Mouse (Mus musculus): Measurements from ENCODE around the gene Cdca7.
A peak's percentile ranks its signal among the peaks of the same experiment; 100 is the strongest.

Cdca7 gene

GRCm38 (mm10) chr2:72493039-72493438 is 17.1 kb downstream of the Cdca7 start:
- no peak for DNase-seq

DNA sequence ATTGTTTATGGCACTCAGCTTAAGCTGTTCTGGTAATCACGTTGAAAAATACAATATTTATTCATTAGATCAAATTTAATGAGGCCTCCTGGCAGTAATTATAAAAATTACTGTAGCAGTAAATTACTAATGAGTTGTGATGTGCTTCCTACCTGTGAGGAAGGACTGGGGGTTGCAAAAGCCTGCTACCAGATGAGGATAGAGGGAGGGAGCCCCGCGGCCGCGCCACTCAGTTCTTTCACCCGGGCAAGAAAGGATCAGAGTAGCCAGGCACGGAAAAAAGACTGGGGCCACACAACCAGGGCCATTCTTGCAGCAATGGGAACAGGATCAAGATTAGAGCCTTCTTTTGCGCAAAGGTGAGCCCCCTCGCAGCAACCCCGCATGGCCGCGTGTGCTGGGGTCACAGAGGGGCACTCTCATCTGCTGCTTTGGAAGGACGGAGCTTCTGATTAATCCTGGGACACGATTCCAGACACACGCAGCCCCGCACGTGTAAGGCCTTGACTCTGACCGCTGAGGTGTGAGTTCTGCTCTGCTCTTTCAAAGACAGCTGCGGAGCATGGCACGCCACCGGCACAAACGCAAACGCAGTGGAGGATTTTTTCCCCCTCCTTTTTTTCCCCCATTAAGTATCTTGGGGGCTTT is 23.2 kb downstream of the Cdca7 start:
- no peak for DNase-seq

DNA sequence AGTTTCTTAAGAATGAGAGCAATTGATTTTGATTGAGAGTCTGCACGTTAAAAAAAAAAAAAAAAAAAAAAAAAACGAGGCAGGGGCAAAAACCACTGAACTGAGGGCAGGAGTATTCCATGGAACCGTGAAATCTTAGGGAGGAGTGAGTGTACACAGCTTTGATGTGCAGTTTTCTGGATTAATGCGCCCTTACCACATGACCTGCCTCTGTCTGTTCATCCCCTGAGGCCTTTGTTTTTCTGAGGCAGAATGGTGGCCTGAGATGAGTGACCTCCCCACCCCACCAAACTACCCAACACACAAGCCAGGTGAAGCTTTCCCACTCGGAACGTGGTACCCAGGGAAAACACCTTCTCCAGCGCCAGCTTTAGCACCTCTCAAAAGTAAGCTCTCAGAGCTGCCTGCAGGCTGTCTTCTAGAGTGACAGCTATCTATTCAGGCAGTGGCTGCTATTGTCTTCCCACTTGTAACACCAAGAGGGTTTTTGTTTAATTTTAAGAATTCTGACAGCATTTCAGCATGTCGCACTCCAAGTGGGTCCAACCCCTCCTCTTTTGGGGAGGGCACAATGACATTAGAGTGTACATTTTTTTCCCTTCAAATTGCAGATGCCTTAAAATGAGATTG is 23.9 kb downstream of the Cdca7 start:
- DNase-seq = no peak

DNA sequence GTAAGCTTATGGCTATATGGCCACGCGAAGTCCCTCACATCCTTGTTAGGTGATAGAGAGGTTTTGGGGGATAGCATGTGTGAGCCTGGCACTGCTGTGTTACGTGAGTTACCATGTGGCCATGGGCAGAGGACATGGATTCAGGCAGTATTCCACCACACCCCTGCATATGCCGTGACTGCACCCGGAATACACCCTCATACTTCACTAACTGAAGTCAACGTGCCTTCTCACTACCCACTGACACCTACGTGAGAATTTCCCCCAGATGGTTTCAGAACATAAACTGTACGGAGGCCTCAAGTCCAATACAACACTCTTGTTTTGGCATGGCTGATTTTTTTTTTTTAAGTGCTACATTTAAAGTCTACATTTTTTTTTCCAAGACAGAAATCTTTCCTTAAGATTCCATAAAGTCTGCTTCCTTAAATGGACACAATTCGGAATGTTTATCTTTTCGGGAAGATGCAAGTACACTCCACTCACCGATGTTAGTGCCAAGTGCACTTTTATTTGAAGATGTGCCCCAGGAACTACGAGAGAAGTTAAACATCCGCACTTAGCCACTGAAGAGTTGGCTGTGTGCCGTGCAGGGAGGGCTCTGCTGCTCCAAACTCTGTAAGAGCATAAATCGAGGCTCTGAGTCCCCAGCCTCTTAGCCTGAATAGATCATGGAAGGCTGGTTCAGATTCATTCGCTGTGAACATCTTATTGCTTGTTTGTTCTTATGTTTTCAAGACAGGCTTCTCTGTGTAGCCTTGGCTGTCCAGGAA is 26.3 kb downstream of the Cdca7 start:
- DNase-seq = no peak

DNA sequence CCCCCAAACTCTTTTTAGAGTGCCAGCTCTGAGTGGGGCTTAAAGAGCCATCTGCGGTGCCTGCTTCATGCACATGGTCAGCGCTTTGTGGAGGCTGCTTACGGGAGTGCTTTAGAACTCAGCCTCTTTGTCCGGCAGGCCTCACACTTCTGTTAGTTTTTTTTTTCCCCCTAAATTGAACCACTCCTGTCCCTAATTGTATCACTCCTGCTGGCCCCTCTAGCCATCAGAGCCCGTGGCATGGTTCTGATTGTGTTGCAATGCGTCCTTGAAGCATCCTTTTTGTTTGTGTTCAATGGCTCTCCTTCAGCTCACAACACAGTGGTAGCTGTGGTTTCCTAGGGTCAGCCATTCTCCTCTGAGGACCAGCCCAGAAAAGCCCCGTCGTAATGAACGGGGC is 27.7 kb downstream of the Cdca7 start:
- DNase-seq = no peak

- no peak for DNase-seq
Measured at GRCm38 (mm10) chr2:72507855-72508635, 32.1 kb downstream of the Cdca7 start.

DNA sequence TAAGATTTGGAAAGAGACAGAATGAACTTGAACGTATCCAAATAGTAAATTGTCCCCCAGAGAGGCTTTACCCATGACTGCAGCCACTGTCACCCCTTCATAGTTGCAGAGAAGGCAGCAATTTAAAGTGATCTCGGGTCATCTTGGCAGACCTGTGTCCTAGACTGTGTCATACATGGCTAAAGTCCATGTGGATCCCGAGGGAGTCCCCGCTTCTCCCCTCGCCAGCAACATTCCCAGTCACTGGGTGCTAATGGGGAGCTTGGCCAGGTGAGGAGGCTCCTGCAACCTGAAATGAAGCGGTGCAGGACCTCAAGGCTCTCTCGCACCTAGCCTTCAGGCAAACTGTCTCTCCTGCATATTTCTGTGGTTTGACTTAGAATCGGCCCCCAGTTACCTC is 32.9 kb downstream of the Cdca7 start:
- no peak for DNase-seq

- no peak for DNase-seq
Measured at GRCm38 (mm10) chr2:72515526-72515925, 39.6 kb downstream of the Cdca7 start.

- peak; percentile 86 for DNase-seq
Measured at GRCm38 (mm10) chr2:72515971-72516719, 40.2 kb downstream of the Cdca7 start.

- no peak for DNase-seq
Measured at GRCm38 (mm10) chr2:72516720-72517089, 40.7 kb downstream of the Cdca7 start.

DNA sequence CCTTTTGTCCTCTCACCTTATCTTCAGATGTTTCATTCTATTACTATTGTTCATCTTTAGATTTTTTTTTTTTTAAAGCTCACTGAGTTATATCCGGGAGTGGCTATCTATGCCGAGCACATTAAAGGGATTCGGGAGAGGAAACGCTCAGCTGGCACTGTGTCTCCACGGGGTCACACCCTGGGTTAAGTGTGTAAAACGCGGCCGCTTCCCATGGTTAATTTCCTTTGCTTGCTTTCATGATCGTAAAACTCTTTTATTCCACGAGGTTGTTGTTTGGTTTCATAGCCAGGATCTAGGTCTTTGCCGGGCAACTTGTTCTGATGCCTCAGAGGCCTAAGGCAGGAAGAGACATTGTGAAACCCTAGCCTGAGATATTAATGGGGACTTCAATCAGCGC is 48.1 kb downstream of the Cdca7 start:
- DNase-seq = no peak

DNA sequence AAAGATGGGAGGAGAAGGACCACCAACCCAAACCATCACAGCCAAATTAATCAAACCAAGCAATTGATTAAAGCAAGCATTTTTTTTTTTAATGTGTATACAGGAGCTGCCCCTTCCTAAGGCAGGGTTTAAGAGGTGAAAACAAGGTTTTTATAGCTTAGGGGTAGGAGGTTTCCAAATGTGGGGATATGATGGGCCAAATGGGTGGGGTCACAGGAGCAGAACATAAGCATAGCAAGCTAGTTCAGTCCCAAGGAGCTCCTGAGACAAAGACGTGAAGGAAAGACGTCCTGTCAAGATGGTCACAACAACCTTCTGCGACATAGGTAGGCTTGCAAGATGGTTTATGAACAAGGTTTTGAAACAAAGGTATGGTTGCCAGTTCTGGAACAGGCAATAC is 49.6 kb downstream of the Cdca7 start:
- no peak for DNase-seq

- DNase-seq = no peak
Measured at GRCm38 (mm10) chr2:72529026-72529357, 53.0 kb downstream of the Cdca7 start.

DNA sequence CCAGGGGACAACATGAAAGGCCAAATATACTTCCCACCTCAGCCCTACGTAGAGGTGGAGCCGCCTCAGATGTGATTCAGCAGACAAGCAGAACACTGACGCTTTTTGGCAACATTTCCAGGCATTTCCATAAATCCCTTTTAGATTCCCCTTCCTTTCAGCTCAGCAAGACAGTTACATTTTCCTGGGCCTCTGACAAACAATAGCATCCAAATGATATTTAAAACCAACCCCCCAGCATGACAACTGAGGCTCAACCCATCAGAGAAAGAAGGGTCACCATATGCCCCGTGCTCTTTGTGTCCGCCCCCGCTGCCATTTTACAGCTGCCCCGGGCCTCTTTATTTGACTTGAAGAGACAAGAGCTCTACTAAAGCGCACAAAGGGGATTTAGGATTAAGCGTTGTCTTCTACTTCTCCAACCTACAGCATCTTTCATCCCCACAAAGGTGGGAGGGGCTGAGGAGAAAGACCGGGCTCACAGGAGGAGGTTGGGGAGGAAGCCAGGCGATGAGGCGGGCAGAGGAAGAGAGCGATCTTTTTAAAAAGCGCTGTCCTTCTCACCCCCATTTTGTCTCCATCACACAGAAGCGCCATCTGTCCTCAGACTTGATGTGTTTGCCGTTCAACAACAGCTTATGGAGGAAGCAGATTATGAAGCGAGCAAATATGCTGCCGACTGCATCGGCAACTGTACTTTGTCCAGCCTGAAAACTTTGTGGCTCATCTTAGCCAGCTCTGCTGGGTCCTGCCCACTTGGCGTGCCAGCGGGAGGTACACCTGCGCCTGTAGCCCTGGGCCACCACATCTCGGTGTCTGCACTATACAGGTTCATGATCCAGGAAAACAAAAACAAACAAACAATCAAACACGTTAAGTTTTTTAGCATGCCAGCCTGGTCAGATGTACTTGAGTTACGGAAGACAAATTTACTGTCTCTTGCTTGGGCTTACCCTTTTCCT is 53.7 kb downstream of the Cdca7 start:
- no peak for DNase-seq

GRCm38 (mm10) chr2:72535889-72536288 is 59.9 kb downstream of the Cdca7 start:
- DNase-seq = no peak
